Mouse (Mus musculus) CH12.LX (cell line): ENCODE results near the gene Aebp2. TPM values are rescaled to one million over a fixed set of nuclear protein-coding genes. Genes with fewer than 3 reads are reported as not detected.
"Not testable (repeated sequence)": the region's sequence is repeated elsewhere in the genome, so short reads cannot be mapped to it uniquely, and the experiment has no call there.

Experiments
- DNase-seq: peaks from one replicate; pipeline ENCODE4 v3.0.0-alpha.2; 2013; ENCODE audit errors: extremely low read depth
- H3K27ac ChIP-seq: 2 replicates; pipeline ENCODE4 v1.5.1; 2012; ENCODE audit warnings: low read depth, mild to moderate bottlenecking, control low read depth, moderate library complexity; ENCODE audit not compliant: insufficient read depth
- H3K27me3 ChIP-seq: replicated peaks from 2 replicates; pipeline ENCODE3; 2012; ENCODE audit warnings: inconsistent platforms
- H3K36me3 ChIP-seq, 2 experiments: replicated peaks in 1 of 2; 2 replicates each; pipeline versions ENCODE3 to v1.6.1; 2012; ENCODE audit warnings: inconsistent platforms in 1 of 2, low read length in 1 of 2, mild to moderate bottlenecking in 1 of 2, mixed read lengths in 1 of 2, moderate library complexity in 1 of 2; ENCODE audit not compliant: control insufficient read depth in 1 of 2, insufficient read depth in 1 of 2
- H3K4me1 ChIP-seq, 2 experiments: 2 replicates each; pipeline ENCODE4 v1.6.1; 2012; ENCODE audit warnings: inconsistent platforms in 1 of 2, moderate library complexity in 1 of 2; ENCODE audit not compliant: insufficient read depth in 2 of 2, control insufficient read depth in 1 of 2
- H3K4me2 ChIP-seq: 2 replicates; pipeline ENCODE4 v1.6.1; 2012; ENCODE audit warnings: low read depth, mild to moderate bottlenecking, control low read depth; ENCODE audit not compliant: poor library complexity, insufficient read depth, severe bottlenecking
- H3K4me3 ChIP-seq, 3 experiments: fragments of 150-350 bp in 1 of 3; sonication (generic) in 1 of 3; replicated peaks in 1 of 3; 2 replicates each; pipeline versions ENCODE3 to v1.5.1; 2011 to 2012; ENCODE audit warnings: low read depth in 2 of 3, low read length in 2 of 3, mild to moderate bottlenecking in 2 of 3, moderate library complexity in 2 of 3, control low read depth in 1 of 3, improper control_type of control experiment in 1 of 3, inconsistent platforms in 1 of 3, mixed read lengths in 1 of 3; ENCODE audit not compliant: poor library complexity in 1 of 3
- H3K79me2 ChIP-seq: replicated peaks from 2 replicates; pipeline ENCODE4 v1.6.1; 2012; ENCODE audit warnings: mild to moderate bottlenecking, moderate library complexity; ENCODE audit not compliant: control insufficient read depth, poor library complexity, insufficient read depth, severe bottlenecking; ENCODE audit errors: extremely low read depth
- H3K9ac ChIP-seq: 2 replicates; pipeline ENCODE4 v1.6.1; 2012; ENCODE audit warnings: low read depth, mild to moderate bottlenecking, control low read depth, moderate library complexity; ENCODE audit not compliant: insufficient read depth
- H3K9me3 ChIP-seq: replicated peaks from 2 replicates; pipeline ENCODE3; 2012; ENCODE audit warnings: low read length, inconsistent platforms, mixed read lengths
- CTCF ChIP-seq, 2 experiments: IDR thresholded peaks in 1 of 2; conservative IDR thresholded peaks in 1 of 2; 2 replicates each; pipeline ENCODE4 v1.5.1; 2011 to 2012; ENCODE audit warnings: low read depth in 2 of 2, low read length in 2 of 2, improper control_type of control experiment in 1 of 2, inconsistent platforms in 1 of 2, mild to moderate bottlenecking in 1 of 2, moderate library complexity in 1 of 2
- E2F4 ChIP-seq: IDR thresholded peaks from 2 replicates; pipeline ENCODE4 v1.6.1; 2011; ENCODE audit warnings: low read depth, low read length, improper control_type of control experiment; ENCODE audit not compliant: insufficient replicate concordance
- ETS1 ChIP-seq: conservative IDR thresholded peaks from 2 replicates; pipeline ENCODE4 v1.6.1; 2012; ENCODE audit warnings: low read depth, mild to moderate bottlenecking, inconsistent platforms, low read length, improper control_type of control experiment, moderate library complexity
- JUN ChIP-seq: IDR thresholded peaks from 2 replicates; pipeline ENCODE4 v1.6.1; 2011; ENCODE audit warnings: low read depth, mild to moderate bottlenecking, low read length, improper control_type of control experiment, moderate library complexity; ENCODE audit not compliant: insufficient read depth
- MYC ChIP-seq: IDR thresholded peaks from 2 replicates; pipeline ENCODE4 v1.6.1; 2011; ENCODE audit warnings: low read depth, mild to moderate bottlenecking, improper control_type of control experiment, low read length
- POLR2A ChIP-seq: IDR thresholded peaks from 2 replicates; pipeline ENCODE4 v1.6.1; 2011; ENCODE audit warnings: low read depth, mild to moderate bottlenecking, improper control_type of control experiment, low read length
- RAD21 ChIP-seq: IDR thresholded peaks from 2 replicates; pipeline ENCODE4 v1.6.1; 2011; ENCODE audit warnings: low read depth, mild to moderate bottlenecking, low read length, improper control_type of control experiment, moderate library complexity
- RCOR1 ChIP-seq: conservative IDR thresholded peaks from 2 replicates; pipeline ENCODE4 v1.6.1; 2012; ENCODE audit warnings: low read depth, mild to moderate bottlenecking, inconsistent platforms, low read length, improper control_type of control experiment
- SIN3A ChIP-seq: IDR thresholded peaks from 2 replicates; pipeline ENCODE4 v1.6.1; 2012; ENCODE audit warnings: low read length, improper control_type of control experiment, inconsistent platforms
- TCF12 ChIP-seq: IDR thresholded peaks from 2 replicates; pipeline ENCODE4 v1.6.1; 2014; ENCODE audit warnings: low read depth, mild to moderate bottlenecking, inconsistent platforms, low read length, improper control_type of control experiment
- ZC3H11A ChIP-seq: IDR thresholded peaks from 2 replicates; pipeline ENCODE4 v1.6.1; 2012; ENCODE audit warnings: low read depth, mild to moderate bottlenecking, inconsistent platforms, low read length, improper control_type of control experiment
- ZNF384 ChIP-seq: IDR thresholded peaks from 2 replicates; pipeline ENCODE4 v1.6.1; 2012; ENCODE audit warnings: low read depth, low read length, improper control_type of control experiment, inconsistent platforms
- dilution Hi-C: fragments of 300-500 bp; cut with MboI; formaldehyde crosslinking; loops from 2 replicates; pipeline ENCODE4 v1.14.3; 2020; ENCODE audit warnings: low sequenced_read_pairs; ENCODE audit not compliant: extremely low pct_unique_long_range_greater_than_20kb, extremely low pct_ligation_motif_present
- in situ Hi-C: fragments of 300-500 bp; cut with MboI; formaldehyde crosslinking; loops from 3 replicates; pipeline ENCODE4 v1.14.3; 2019; ENCODE audit warnings: low sequenced_read_pairs, low pct_ligation_motif_present, low pct_unique_long_range_greater_than_20kb, mixed read lengths
- polyA plus RNA-seq: library from polyadenylated mRNA; unstranded; fragments of >175 nt; gene quantifications from 2 replicates; pipeline ENCODE4 v1.2.1, GENCODE M21; 2012; ENCODE audit warnings: low read depth; ENCODE audit not compliant: insufficient read length
- total RNA-seq, 2 experiments: library from RNA; depleted of rRNA; stranded (reverse); fragments of 300-350 nt in 1 of 2; fragments of >200 nt in 1 of 2; gene quantifications; 2 replicates each; pipeline ENCODE4 v1.2.3; 2012 to 2014

Aebp2 gene
- total and polyA plus RNA-seq, 3 experiments, result 54.4 to 63.3 (median 59.9) TPM

DNA sequence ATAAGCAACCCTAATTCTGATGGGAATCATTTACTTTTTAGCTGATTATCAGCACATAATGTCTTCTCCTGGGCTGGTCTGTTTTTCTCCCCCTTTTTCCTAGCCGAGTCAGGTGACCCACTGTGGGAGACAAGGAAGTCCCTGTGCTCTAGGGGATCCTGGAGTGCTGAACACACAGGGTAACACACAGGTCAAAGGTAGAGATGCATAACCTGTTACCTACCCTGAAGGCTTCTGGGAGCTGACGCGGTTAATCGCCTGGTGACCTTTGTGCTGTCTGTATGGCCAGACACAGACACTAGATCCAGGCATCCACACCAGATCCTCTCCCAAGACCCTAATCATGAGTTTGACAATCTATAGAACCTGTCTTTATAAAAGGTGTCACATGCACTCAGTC lies 21.3 kb upstream of the Aebp2 start (continued):
- TF ChIP-seq CTCF (conservative IDR thresholded peaks at IDR 0.05 in 1 of 2, IDR thresholded peaks at IDR 0.05 in 1 of 2; ENCODE audit: low read depth in 2 of 2, low read length in 2 of 2) (no peak), MYC (no peak)

GRCm38 (mm10) chr6:140603228-140603944 lies 19.1 kb upstream of the Aebp2 start:
- no peak for TF ChIP-seq RAD21
- TF ChIP-seq POLR2A, result no peak
- TF ChIP-seq TCF12, result no peak
- no peak for TF ChIP-seq MYC
- no peak for TF ChIP-seq ETS1
- no peak for TF ChIP-seq ZC3H11A
- no peak for TF ChIP-seq SIN3A
- no peak for TF ChIP-seq RCOR1
- TF ChIP-seq JUN, result no peak
- TF ChIP-seq E2F4, result no peak
- no peak for TF ChIP-seq ZNF384
- TF ChIP-seq CTCF (conservative IDR thresholded peaks at IDR 0.05 in 1 of 2, IDR thresholded peaks at IDR 0.05 in 1 of 2; ENCODE audit: low read depth in 2 of 2, low read length in 2 of 2), result no peak
- no peak overlapping the region for H3K4me2 ChIP-seq
- no peak overlapping the region for H3K9ac ChIP-seq
- H3K4me1 ChIP-seq, result no peaks in the 10 kb centered on the region
- in situ Hi-C loops (no loop called here), dilution Hi-C loops (no loop called here)
- no peak overlapping the region for H3K27ac ChIP-seq
- no peaks in the 10 kb centered on the region for H3K9me3 ChIP-seq
- no peaks in the 10 kb centered on the region for H3K79me2 ChIP-seq
- H3K4me3 ChIP-seq, result no peak overlapping the region
- no peaks in the 10 kb centered on the region for H3K27me3 ChIP-seq
- no peak for DNase-seq
- no peaks in the 10 kb centered on the region for H3K36me3 ChIP-seq

DNA sequence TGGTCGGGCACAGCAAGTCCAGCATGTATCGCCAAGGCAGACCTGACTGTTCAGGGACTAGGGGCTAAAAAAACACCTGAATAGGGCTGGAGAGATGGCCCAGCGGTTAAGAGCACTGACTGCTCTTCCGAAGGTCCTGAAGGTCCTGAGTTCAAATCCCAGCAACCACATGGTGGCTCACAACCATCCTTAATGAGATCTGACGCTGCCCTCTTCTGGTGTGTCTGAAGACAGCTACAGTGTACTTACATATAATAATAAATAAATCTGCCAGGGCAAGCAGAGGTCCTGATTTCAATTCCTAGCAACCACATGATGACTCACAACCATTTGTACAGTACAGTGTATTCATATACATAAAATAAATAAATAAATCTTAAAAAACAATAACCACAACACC lies 17.3 kb upstream of the Aebp2 start:
- H3K36me3 ChIP-seq, H3K27ac ChIP-seq, H3K9ac ChIP-seq, H3K4me1 ChIP-seq, H3K4me3 ChIP-seq, H3K9me3 ChIP-seq, H3K4me2 ChIP-seq, dilution Hi-C loops, in situ Hi-C loops, H3K79me2 ChIP-seq, DNase-seq, H3K27me3 ChIP-seq: not testable (repeated sequence)
- TF ChIP-seq CTCF (conservative IDR thresholded peaks at IDR 0.05 in 1 of 2, IDR thresholded peaks at IDR 0.05 in 1 of 2; ENCODE audit: low read depth in 2 of 2, low read length in 2 of 2), result 0 out of 4 replicates have a peak, but pooled peaks of 1 of the 2 experiments have one; percentile 8
